Mouse (Mus musculus) T-cell, adult 2 months (primary cell): ENCODE data around the gene Sec24a.

Experiments used
- DNase-seq: peaks from one replicate; pipeline ENCODE4 v3.0.0; 2022; ENCODE audit warnings: low spot score

Gene Sec24a

DNA sequence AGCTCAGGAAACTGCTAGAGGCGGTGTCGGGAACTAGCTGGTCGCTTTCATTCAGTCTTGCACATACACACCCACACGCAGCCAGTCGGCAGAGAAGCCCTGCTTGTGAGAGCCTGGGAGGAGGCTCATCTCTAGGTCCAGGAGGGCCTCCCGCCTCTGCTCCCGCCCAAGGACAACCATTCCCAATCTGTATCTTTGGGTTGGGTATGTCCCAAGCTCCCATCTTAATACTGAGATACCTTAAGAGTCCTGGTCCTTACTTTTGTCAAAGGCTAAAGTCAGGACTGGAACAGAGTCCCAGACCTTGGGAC is 113.6 kb downstream of the Sec24a start:
- DNase-seq = no peak

DNA sequence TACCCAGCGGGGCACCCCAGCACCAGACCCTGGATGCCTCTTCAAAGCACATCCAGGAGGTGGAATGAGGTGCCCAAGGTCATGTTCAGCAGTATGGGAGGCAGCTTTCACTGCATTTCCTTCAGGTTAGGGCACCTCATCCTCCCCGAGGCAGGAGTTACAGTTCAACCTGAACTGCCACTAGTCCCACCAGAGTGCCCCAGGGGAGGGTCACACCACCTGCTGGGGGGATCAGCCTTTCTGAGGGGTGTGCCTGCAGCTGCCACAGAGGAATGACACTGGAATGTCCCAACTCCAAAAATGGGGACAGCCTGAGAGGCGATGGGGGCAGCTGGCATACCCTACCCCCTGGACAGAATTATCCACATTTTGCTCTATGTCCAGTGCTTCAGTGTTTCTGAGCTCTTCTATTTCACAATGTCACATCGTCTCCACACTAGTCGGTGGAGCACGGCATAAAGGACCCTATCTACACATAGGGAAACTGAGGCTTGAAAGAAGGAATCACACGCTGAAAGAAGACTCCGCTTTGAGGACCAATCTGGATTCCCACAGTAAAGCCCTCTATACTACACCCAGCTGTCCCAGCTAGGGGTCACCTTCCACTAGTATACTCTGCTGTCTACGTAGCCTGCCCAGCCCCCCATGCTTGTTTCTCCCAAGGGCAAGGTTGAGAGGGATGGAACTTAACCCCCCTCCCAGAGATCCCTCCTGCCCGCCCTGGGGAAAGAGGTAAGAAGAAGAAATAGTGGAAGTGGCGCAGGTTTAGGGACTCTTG is 114.1 kb downstream of the Sec24a start:
- no peak for DNase-seq

DNA sequence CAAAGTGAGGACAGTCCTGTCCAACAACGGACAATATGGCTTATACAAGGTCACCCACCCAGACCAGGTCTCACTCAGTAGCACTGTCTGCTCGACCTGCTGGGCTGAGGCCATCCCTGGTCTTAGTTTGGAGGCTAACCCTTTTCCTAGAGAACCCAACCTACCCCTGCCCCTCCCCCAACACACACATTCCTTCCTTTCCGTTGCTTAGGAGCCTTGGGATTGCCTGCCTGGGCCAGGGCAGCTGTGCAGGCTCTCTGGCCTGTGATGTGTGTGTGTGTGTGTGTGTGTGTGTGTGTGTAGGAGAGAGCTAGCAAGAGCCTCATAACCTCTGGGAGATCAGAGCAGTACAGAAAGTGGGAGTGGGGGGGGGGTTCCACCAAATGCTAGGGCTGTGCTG is 114.9 kb downstream of the Sec24a start:
- no peak for DNase-seq

DNA sequence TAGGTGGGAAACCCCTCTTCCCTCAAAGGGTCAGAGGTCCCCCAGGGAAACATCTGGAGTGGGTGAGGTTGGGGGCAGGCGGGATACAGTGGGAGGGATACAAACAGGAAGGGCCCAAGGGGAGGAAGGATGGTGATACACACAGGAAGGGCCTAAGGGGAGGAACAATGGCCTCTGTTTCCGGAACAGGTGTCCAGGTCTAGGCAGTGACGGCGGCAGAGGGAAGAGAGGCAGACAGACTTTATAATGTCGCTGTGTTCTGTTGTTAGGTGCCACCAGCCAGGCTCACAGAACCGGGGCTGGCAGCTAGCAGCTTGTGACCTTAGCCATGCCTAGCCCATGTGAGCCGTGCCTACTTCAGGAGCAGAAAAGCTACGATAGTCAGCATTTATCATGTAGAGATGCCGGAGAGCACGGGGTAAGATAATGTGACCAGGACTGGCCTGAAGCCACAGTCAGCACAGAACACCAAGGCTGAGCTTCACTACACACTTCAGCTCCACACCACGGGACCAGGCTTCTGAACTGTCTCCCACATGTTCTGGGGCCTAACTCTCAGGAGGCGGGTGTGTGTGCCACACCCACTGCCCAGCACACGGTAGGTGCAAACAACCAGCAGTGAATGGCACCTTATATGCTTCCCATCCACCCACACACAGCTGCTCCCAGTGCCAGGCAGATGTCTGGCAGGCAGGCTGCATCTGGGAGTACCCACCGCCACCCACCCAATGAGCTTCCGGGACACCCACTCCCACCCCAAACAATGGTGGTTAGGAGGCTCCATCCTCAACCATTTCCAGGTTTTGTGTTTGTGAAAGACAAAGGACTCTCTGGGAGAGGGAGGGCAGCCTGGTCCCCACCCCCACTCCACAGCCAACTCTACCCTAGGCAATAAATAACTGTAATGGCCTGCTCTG is 116.4 kb downstream of the Sec24a start:
- no peak for DNase-seq

DNA sequence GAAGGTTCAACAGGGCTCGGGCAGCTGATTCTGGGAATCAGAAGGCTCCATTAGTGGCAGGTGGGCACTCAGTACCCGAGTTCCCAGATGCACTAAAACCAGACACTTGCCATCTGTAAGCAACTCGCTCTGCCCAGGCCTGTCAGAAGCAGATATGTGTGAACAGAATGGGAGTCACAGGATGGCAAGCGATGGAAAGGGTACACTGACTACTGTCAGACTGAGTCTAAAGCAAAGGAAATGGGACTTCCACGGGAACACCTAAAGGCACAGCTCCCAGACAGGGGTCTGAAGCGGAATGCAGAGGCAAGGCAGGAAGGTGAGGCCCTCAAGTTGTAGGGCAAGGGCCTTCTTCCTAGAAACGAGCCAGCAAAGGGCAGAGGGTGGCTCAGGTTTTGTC is 117.2 kb downstream of the Sec24a start:
- no peak for DNase-seq

DNA sequence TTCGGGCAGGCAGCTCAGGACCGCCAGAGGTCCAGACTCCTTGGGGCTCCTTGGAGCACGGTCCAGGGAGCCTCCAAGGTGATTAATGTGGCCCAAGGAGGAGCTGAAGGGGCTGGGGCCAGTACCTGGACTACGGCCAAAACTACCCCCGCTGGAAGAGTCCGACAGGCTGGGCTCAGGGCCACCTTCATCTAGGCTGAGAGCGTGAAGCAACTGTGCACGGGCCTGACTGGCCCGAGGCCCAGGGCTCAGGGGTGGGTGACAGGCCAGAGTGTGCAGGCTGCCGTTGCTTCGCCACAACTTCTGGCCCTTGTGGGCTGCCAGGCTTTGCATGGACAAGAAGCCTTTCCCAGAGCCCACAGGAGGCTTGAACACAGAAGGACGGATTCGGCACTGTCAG is 118.1 kb downstream of the Sec24a start:
- DNase-seq = no peak

DNA sequence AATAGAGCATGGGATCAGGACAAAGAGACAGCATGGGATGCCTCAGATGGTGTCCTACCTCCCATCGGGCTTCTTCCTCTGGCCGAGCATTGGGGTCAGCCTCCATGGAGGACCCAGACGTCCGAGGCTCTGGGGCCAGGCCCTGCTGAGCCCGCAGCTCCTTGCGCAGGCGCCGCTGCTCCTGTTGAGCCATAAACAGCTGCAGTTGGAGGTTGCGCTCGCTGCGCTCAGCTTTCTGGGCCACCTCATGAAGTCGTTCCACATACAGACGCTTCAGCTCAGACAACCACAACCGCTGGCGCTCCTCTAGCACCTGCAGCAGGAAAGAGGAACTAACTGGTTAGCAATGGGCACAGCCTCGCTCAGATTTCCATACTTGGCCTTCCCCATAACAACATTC is 119.2 kb downstream of the Sec24a start:
- DNase-seq = peak; percentile 48

DNA sequence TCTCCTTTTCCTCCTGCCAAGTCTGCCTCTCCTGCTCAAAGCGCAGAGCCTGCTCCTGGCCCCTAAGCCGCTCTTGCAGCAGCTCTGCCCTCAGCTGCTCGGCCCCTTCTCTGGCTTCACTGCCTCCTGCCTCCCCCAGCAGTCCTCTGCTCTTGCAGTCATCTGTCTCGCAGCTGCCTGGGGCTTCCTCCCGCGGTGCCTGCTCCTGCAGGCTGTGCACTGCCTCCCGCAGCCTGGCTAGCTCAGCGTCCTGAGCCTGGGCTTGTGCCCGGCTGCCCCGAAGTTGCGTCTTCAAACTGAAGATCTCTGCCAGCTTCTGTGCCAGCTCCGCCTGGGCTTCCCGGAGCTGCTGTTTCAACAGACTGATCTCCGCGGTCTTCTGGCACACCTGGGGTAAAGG is 119.7 kb downstream of the Sec24a start:
- DNase-seq = no peak

DNA sequence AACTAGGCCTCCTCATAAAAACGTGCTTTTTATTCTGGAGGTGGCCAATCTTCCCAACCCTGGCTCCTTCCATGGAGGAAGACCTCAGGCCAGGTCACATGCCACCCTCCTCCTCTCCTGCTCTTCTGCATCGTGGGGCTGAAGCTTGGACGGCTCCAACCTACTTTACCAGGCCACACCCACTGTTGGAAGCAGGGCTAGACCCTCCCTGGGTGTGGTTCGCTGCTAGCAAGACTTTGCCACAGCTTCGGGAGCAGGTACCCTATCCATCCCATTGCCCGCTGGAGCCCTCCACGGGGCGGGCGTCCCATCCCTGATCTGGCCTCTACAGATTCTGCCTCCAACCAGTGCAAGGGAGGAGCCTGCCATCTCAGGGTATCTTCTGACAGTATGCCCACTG is 120.2 kb downstream of the Sec24a start:
- no peak for DNase-seq
